Mouse (Mus musculus): Measurements from ENCODE around the gene Rab5if. TPM values are rescaled to one million over a fixed set of nuclear protein-coding genes. Genes with fewer than 3 reads are reported as not detected.
A peak's percentile ranks its signal among the peaks of the same experiment; 100 is the strongest.
"Not testable (repeated sequence)": the region's sequence is repeated elsewhere in the genome, so short reads cannot be mapped to it uniquely, and the experiment has no call there.

Rab5if gene
- total RNA-seq, 2 experiments from 2014 or later, result 104 to 105 TPM

- not testable (repeated sequence) for DNase-seq (ENCODE audit: low spot score in 2 of 2)
- intact Hi-C loops (cut with DNase I), result loop anchor here (10.0 kb wide), 1 partner anchor 309 kb away; the partner anchor contains the start of gene Aar2
Observed at GRCm38 (mm10) chr2:156853584-156853983, 9.3 kb upstream of the Rab5if start.

- DNase-seq (ENCODE audit: low spot score in 2 of 2), result peak; percentile 55 to 66
- intact Hi-C loops (cut with DNase I), result loop anchor here (2.0 to 10.0 kb wide), 2 partner anchors 45 to 309 kb away; partner anchors contain the start of gene Aar2
Observed at GRCm38 (mm10) chr2:156853999-156854771, 8.7 kb upstream of the Rab5if start.

- intact Hi-C loops (cut with DNase I), result loop anchor here (10.0 kb wide), 1 partner anchor 312 kb away; the partner anchor contains the start of gene Aar2
- no peak for DNase-seq (ENCODE audit: low spot score in 2 of 2)
Observed at GRCm38 (mm10) chr2:156856311-156856710, 6.6 kb upstream of the Rab5if start.

GRCm38 (mm10) chr2:156857385-156857791 is 5.5 kb upstream of the Rab5if start:
- DNase-seq (ENCODE audit: low spot score in 2 of 2), result no peak
- intact Hi-C loops (cut with DNase I), result loop anchor here (10.0 kb wide), 1 partner anchor 313 kb away; the partner anchor contains the start of gene Aar2

GRCm38 (mm10) chr2:156857835-156858234 is 5.1 kb upstream of the Rab5if start, which contains the start of gene 4930518I15Rik:
Gene 4930518I15Rik, minus strand, starts transcription at chr2:156857946.
- intact Hi-C loops (cut with DNase I), result loop anchor here (10.0 kb wide), 1 partner anchor 313 kb away; the partner anchor contains the start of gene Aar2
- DNase-seq (ENCODE audit: low spot score in 2 of 2), result no peak

GRCm38 (mm10) chr2:156858671-156859070 is 4.3 kb upstream of the Rab5if start:
- no peak for DNase-seq (ENCODE audit: low spot score in 2 of 2)
- intact Hi-C loops (cut with DNase I), result loop anchor here (10.0 kb wide), 1 partner anchor 314 kb away; the partner anchor contains the start of gene Aar2

- peak in 1 of 2 experiments; percentile 22 for DNase-seq (ENCODE audit: low spot score in 2 of 2)
- intact Hi-C loops (cut with DNase I), result no loop called here
Observed at GRCm38 (mm10) chr2:156862041-156862717, 749 bp upstream of the Rab5if start.

- intact Hi-C loops (cut with DNase I), result no loop called here
Observed at GRCm38 (mm10) chr2:156863487-156864160, 696 bp downstream of the Rab5if start.

GRCm38 (mm10) chr2:156864481-156864880 is 1.6 kb downstream of the Rab5if start:
- intact Hi-C loops (cut with DNase I), result no loop called here
- no peak for DNase-seq (ENCODE audit: low spot score in 2 of 2)

More at GRCm38 (mm10) chr2:156863487-156864160, 696 bp downstream of the Rab5if start:
- no peak for DNase-seq (ENCODE audit: low spot score in 2 of 2)

- intact Hi-C loops (cut with DNase I), result no loop called here
- peak in 1 of 2 experiments; percentile 21 for DNase-seq (ENCODE audit: low spot score in 2 of 2)
Observed at GRCm38 (mm10) chr2:156868994-156869393, 6.1 kb downstream of the Rab5if start.

GRCm38 (mm10) chr2:156869554-156869953 is 6.6 kb downstream of the Rab5if start:
- intact Hi-C loops (cut with DNase I), result no loop called here
- DNase-seq (ENCODE audit: low spot score in 2 of 2), result no peak

- intact Hi-C loops (cut with DNase I), result no loop called here
Observed at GRCm38 (mm10) chr2:156870519-156870918, 7.6 kb downstream of the Rab5if start.

GRCm38 (mm10) chr2:156873629-156874028 is 10.7 kb downstream of the Rab5if start:
- intact Hi-C loops (cut with DNase I), result loop anchor here (1.0 kb wide), 2 partner anchors 123 to 222 kb away; no protein-coding TSS in a partner anchor
- DNase-seq (ENCODE audit: low spot score in 2 of 2), result peak; percentile 46 to 50

More at GRCm38 (mm10) chr2:156870519-156870918, 7.6 kb downstream of the Rab5if start:
- DNase-seq (ENCODE audit: low spot score in 2 of 2), result no peak

- DNase-seq (ENCODE audit: low spot score in 2 of 2), result no peak
- intact Hi-C loops (cut with DNase I), result loop anchor here (1.0 kb wide), 1 partner anchor 221 kb away; no protein-coding TSS in a partner anchor
Observed at GRCm38 (mm10) chr2:156874047-156874759, 11.3 kb downstream of the Rab5if start.

- intact Hi-C loops (cut with DNase I), result loop anchor here (1.0 kb wide), 1 partner anchor 220 kb away; no protein-coding TSS in a partner anchor
- DNase-seq (ENCODE audit: low spot score in 2 of 2), result no peak
Observed at GRCm38 (mm10) chr2:156874760-156875510, 12.0 kb downstream of the Rab5if start.

GRCm38 (mm10) chr2:156877726-156878125 is 14.8 kb downstream of the Rab5if start:
- intact Hi-C loops (cut with DNase I), result no loop called here
- no peak for DNase-seq (ENCODE audit: low spot score in 2 of 2)

- intact Hi-C loops (cut with DNase I), result no loop called here
- no peak for DNase-seq (ENCODE audit: low spot score in 2 of 2)
Observed at GRCm38 (mm10) chr2:156879541-156879940, 16.6 kb downstream of the Rab5if start.

GRCm38 (mm10) chr2:156882431-156883001 is 19.6 kb downstream of the Rab5if start:
- DNase-seq (ENCODE audit: low spot score in 2 of 2), result no peak
- intact Hi-C loops (cut with DNase I), result no loop called here

All from left cerebral cortex, postnatal 25 days (tissue).